Mouse (Mus musculus) ovary, postnatal 36 days (tissue): ENCODE measurements at regions not wholly inside any gene's neighbourhood (a gene's known extent, or its start where the extent isn't known, plus 50 kb on each side); places are given as distances from the start of the nearest gene placed in this dataset.
"Not testable (repeated sequence)": the region's sequence is repeated elsewhere in the genome, so short reads cannot be mapped to it uniquely, and the experiment has no call there.

Experiments
- DNase-seq: peaks from one replicate; pipeline ENCODE4 v3.0.0; 2022; ENCODE audit warnings: low spot score, mixed read lengths

DNA sequence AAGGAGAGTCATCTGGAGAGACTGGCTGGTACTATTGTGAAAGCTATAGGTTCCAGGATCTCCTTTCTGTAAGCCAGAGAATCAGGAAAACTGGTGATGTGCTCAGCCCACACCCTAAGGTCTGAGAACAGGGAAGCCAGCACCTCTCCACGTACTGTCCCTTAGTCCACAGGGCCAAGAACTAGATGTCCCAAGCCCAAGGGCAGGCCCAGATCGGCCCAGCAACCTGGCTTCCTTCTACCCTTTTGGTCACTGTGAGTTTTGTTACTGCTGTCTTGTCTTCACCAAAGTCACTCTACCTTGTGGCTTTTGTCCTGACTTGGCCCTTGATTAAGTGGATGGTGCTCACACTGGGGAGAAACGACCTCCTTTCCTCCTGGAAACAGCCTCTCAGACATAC is 107.8 kb upstream of the Spata13 start:
- DNase-seq = no peak

DNA sequence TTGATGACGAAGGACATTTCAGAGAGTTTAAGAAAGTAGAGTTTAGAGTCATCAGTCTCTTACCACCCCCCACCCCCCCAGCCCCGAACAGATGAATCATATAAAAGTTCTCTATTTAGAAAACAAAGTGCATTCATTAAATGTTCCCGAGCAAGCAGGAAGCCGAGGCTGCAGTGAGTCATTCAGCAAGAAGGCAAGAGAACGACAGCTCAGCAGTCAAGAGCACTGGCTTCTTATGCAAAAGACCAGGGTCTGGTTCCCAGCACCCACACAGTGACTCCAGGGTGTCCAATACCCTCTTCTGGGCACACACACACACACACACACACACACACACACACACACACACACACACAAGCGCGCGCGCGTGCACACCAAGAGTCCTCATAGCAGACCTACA is 107.0 kb upstream of the Spata13 start:
- DNase-seq = no peak

DNA sequence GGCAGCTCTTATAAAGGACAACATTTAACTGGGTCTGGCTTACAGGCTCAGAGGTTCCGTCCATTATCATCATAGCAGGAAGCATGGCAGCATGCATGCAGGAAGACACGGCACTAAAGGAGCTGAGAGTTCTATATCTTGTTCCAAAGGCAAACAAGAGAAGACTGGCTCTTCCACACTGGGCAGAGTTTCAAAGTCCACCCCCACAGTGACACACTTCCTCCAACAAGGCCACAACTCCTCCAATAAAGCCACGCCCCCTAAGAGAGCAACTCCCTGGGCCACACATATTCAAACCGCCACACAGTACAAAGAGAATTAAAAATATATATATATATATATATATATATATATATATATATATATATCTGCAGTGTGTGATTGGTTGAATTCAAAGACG is 105.8 kb upstream of the Spata13 start:
- no peak for DNase-seq

DNA sequence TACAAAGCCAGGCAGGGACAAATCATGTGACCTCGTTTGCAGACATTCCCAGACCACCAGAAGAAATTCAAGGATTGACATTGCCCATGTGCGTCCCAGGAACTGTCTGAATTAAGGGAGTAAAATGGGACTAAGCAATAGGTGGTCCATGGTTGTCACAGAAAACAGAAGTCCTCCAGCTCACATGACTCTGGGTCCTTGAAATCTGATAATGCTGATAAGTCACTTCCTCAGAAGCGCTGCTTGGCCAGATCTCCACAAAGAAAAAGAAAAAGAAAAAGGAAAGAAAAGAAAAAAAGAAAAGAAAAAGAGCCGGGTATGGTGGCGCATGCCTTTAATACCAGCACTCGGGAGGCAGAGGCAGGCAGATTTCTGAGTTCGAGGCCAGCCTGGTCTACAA is 105.3 kb upstream of the Spata13 start:
- DNase-seq = no peak

DNA sequence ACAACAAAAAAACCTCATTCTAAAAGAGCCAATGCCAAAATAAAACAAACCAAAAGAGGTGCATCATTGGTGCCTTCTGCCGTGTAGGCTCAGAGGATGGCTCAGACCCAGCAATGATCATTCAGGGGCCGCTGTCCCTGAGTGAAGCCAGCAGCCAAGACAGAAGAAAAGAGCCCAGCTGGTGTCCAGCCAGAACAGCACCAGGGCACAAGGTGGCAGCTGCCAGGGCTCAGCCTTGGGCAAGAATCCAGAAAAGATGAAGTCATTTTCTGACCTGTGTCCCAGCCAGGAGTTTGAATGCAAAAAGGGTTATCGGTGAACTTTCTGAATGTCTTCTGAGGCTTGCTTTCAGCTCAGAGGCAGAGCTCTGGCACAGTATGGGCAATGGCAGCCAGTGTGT is 104.8 kb upstream of the Spata13 start:
- DNase-seq = peak; percentile 61

DNA sequence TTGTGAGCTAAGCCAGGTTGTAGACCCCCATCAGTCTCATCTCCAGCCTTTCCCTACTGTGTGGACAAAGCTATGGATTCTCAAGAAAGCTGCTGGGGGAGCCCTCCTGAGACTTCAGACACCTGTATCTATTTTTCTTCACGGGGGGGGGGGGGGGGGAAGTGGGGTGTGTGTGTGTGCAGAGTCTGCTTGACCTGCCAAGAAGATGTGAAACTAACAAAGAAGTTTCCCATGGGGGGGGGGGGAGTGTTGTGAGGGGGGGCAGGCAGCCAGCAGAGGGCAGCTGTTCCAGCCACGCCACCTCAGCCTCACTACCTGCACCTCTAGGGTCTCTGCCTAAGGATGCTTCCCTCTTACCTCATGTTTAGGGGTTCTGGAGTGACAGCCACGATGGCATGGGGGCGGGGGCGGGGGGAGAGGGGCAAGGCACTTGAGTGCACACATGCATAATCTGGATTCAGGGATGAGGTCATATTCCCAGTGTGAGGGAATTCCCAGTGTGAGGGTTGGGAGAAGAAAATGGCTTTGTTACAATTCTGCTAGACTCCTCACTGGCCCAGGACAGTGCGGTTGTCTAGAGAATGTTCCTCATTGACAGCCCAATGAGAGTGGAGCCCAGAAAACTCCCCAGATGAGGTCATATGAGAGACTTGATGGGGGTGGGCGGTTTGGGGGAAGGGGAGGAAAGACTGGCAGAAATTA is 104.0 kb upstream of the Spata13 start:
- DNase-seq = no peak

DNA sequence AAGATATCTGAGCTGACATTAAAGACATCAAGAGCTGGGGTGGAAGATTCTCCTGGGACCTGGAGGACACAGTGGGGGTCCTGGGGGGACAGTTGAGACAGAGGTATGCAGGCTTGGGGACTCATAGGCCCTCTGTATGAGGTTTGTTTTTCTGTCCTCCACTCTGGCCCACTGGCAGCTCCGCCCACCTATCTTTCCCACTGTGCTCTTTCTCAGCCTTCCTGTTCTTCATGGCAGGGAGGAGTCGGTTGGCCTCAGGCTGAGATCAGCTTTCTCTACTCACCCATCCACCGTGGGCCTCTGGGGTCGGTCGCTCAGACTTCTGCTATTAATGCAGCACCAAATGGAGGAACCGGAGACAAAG is 103.5 kb upstream of the Spata13 start:
- no peak for DNase-seq

DNA sequence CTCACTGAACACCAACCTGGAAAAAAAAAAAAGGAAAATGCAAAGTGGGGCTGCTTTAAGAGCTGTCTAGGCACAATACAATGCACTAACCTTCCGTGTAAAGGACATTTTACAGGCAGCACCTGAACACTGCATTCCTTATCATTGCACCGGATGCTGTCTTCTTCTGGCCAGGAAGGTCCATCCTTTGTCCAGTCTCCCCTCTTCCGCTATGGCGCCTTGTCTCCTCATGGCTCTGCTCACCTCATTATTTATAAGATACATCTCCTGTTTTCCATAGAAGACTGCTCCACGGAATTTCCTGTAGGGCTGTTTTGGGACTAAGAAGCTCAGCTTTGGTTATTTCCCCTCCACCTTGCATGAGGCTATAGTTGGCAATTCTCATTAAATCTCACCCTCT is 102.8 kb upstream of the Spata13 start:
- no peak for DNase-seq

DNA sequence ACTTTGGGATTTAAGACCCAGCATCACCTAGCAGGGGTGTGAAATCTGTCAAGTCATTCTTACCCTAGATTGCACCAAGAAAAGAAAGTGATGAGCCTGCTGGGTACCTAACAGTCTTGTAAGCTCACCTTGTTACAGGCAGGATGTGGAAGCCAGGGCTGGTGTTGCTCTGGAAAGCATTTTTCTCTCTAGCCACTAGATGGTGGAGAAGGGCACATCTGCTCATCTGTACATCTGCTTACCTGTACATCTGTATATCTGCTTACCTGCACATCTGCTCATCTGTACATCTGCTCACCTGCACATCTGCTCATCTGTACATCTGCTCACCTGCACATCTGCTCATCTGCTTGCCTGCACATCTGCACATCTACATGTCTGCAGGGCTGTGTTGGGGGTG is 102.0 kb upstream of the Spata13 start:
- no peak for DNase-seq

DNA sequence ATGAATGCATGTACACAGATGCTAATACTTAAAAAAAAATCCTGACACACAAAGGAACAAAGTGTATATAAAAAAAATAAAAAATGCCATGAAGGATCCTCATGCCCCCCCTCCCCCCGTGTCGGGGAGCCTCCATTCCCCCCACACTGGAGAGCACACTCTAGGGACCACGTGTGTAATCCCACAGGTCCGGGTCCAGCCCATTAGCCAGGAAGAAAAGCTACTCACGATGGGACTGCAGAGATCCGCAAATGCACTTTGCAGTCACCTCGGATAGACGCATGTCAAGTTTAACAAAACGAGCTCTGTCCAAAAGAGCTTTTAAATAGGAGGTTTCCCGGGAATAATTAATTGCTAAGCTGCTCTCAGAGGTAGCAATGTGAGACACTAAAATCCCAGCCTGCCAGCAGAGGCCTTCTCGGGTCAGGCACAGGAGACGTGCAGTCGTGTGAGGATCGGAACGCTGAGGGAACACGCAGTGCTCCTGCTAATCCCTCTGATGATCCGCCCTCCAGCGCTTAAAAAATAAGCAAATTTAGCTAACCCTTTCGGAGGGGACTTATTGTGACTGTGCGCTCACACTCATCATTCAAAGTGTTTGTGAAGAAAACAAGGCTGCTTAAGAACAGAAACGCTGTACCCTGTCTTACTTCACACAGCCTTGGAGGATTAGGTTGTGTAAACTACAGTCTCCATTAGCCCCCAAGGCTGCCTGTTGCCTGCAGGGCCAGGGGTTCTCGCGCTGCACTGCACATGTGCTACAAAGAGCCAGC is 100.2 kb upstream of the Spata13 start:
- DNase-seq = no peak

DNA sequence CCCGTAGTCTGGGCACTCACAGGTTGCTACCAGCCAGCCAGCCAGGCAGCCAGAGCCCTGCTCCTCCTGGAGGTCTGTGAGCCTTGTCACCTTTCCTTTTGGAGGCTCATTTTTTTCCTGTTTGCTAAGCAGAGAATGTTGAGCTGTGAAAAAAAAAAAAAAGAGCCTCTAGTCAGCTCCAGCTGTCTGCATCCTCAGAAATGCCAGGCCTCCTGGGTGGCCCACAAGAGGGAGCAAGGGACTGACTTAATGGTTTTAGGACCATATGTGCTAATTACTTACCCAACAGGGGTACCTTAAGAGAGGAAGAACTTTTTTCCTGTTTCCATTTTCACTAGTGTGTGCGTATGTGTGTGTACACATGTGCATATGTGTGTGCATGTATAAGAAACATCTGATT is 94.8 kb upstream of the Spata13 start:
- DNase-seq = no peak

DNA sequence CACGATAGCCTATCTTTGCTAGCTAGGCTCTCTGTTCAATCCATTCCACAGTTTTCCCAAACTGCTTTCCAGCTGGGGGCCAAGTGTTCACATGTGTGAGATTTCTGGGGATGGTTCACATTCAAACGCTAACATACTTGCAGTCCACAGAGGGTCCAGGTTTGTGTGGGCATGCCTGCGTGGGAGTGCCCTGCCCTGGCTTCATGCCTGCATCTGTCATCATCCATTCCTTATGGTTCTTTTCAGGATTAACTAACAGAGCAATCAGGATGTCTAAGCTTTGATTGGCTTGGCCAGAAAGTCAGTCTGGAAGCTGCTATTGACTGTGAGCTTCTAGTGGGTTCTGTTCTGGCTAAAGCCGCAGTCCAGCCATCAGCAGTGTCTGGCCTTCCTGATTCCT is 93.7 kb upstream of the Spata13 start:
- no peak for DNase-seq

DNA sequence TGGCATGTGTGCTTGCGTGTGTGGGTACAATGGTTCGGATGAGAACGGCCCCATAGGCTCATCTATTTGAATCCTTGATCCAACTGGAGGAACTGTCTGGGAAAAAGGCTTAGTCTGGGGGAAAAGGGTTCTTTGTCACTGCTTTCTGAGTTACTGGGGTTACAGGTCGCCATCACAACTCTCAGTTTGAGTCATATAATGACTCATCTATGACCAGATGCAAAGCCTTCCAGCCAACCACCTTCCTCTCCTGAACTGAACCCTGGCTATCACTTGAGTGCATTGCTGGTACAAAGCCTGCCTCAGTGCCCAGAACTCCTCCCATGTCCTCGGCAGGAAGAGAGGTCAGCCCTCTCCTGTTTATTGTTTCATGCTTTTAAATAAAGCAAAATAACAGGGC is 92.2 kb upstream of the Spata13 start:
- no peak for DNase-seq

DNA sequence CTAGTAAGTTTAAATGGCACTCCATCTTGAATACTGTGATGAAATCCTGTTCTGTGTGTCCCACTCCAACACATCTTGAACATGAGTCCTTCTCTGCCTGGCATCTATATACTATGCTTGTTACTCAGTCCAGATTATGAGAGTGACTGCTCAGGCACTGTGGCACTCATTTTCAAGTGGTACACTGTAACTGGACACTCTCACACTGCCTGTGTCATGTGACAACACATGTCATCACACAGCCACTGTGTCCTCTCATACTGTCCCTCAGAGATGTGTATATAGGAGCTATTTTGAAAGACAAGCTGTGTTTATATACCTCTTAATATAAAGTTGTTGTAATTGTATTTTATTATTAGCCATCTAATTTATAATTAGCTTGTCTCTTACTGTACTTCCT is 89.0 kb upstream of the Spata13 start:
- DNase-seq = no peak

DNA sequence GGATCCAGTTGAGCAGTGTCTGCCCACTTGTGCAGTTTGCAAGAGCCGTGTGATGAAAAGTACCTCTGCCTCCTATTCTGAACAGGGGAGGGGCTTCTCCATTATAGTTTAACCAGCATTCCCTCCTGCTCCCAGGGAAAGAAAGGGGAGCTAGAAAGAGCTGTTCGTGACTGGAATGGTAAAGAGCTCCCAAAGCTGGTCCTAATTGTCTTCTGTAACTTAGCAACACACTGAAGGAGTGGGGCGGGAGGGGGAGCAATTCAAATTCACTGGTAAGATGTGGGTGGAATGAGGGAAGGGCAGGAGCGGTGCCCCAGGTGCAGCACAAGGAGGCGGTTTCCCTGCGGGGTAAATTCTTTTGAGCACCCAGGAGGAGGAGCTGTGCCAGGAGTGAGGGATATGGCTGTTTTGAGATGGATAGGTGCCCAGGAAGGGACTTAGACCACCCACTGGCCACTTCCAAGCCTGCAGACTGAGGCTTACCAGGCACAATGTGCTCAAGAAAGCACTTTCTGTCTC is 79.5 kb upstream of the Spata13 start:
- DNase-seq = no peak

DNA sequence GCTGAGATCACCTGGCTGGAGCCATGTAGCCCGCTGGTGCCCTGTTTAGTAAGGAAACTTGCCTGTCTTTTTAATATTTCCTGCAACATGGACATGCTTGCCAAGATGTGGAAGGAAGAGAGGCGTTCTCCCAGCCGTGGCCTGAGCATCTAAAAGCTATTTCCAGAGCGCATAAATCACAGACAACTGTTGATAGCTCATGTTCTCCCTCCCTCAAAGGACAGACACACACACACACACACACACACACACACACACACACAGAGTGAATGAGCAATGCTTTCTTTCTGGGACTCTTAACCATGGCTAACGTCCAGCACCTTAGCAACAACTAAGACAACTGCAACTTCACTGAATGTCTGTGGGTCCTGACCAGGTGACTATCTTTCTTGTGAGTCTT is 77.3 kb upstream of the Spata13 start:
- DNase-seq = no peak

DNA sequence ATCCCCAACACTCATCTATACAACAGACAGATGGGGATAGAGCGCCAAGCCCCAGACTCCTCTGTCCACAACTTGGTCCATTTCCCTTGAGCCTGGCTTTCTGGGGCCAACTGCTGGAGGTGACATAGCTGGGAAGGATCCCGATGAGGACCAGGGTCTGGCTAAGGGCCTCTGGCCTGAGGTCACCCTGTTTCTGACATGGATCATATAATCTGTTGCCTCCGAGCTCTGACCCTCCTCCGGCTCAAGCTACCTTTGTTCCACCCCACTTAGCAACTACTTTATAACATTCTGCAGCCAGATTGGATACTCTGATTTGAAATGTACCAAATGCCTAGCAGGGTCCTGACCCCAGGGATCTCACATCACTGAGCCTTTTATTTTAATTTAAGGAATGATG is 76.8 kb upstream of the Spata13 start:
- DNase-seq = no peak

DNA sequence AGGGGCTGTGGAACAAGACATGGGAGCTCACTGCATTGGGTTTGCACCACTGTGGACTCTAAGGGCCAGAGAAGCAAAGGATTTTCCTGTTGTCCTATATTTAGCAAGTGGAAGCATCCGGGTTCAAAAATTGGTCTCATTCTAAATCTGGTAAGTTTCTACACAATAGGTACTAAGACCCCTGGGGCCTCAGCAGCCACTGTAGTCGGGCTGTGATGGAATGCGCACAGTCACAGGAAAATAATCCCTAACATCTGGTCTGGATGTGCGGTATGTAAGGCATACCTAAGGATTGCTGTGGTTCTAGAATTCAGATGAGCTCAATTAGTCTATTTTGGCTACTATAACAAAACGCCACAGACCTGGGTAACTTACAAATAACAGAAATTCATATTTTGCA is 74.4 kb upstream of the Spata13 start:
- no peak for DNase-seq

DNA sequence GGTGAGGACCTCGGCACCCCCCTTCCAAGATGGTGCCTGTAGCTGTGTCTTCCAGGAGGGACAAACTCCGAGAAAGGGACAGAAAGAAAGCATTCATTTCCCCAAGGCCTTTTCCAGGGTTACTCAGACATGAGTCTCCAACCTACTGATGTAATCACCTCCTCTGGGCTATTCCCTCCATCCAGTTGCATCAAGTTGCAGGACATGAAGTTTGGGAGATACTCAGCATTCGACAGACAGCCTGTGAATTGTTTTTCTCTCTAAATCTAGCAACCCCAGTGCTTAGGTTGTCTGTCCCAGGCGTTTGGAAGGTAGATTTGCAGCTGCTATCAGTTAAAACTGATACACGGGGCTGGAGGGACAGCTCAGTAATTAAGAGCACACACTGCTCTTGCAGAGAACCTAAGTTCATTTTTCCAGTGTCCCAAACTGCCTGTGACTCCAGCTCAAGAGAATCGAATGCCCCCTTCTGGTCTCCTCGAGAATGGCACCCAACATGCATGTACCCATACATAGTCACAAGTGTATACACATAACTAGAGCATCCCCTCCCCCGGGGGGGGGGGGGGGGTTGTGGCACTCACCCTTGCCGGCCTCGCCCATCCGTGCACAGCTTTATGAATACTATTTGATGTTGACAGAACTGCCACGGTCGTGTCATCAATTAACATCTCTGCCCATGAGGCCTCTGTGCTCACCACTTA is 73.8 kb upstream of the Spata13 start:
- DNase-seq = no peak

DNA sequence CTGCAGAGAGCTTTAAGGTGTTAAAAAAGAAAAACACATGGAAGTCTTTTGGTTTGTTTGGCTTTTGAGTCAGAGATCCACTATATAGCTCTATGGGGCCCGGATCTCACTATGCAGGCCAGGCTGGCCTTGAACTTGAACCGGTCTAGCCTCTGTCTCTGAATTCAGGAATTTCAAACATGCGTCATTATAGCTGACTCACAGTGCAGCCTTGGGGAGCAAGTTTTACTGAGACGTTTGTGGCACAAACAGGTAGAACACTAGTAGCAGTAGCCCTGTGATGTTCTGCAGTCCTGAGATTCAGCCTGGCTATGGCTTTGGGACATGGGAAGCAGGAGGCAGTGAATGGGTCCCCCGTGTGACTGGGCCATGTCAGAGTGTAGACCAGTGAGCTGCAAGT is 57.5 kb upstream of the Spata13 start:
- DNase-seq = no peak

DNA sequence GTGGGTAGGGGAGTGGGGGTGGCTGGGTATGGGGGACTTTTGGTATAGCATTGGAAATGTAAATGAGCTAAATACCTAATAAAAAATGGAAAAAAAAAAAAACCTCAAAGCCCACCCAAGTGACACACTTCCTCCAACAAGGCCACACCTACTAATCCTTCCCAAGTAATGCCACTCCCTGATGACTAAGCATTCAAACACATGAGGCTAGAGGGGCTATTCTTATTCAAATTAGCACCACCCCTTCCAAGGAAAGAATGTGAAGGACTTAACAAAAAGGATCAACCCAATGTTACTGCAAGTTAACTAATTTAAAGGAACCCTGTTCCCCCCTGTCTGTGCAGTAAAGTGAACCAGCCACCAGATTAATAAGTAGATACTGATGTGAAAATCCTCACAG is 53.7 kb upstream of the Spata13 start:
- DNase-seq = not testable (repeated sequence)
